Mouse (Mus musculus): Measurements from ENCODE around the gene Klf9. TPM values are rescaled to one million over a fixed set of nuclear protein-coding genes. Genes with fewer than 3 reads are reported as not detected.

Klf9 gene
- polyA plus RNA-seq (2015; fragmentation: Nextera tagmentation; extraction: Ambion mirVana): 3.2 and 4.6 TPM in 2 replicates

DNA sequence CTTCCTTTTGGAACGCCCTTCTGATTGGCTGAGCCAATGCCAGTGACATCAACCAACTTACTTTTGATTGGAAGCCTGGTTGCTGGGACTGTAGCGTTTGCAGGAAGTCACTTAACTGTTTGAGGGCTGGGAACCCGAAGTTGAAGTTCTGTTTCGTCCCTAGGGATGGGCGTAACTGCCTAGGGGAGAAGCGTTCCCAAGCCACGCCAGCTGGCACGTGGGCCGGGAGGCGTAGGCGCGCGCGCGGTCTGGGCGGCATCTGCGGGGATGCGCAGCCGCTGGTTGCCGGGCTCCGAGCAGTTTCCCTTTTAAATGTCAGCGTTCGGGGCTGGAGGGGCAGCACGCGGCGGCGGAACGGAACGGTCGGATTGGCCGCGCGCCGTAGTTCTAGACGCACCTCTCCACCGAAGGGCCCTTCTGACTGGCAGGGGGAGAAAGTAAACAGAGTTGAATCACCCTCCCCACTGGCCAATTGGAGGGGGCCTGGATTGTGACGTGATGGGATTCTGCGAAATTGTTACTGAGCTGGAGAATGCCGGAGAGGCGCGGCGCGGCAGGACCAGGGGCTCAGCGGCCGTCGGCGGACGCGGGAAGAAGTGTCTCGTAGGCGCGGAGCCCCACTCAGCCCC is at the start of gene Klf9:
Klf9 (plus strand) TSS at position 538 of the 629 bp plus-strand sequence.
- under 1% methylated on average over 52 of the region's 52 CpGs for WGBS
- H3K27ac ChIP-seq: peak within 1 kb of the TSS; percentile 84
- peaks cover 56% of the 10 kb centered on the region for H3K27me3 ChIP-seq
- no peaks in the 10 kb centered on the region for H3K9me3 ChIP-seq
- peak within 1 kb of the TSS; percentile 96 for H3K4me2 ChIP-seq
- H3K4me1 ChIP-seq: peaks cover 30% of the 10 kb centered on the region
- H3K4me3 ChIP-seq: peak within 1 kb of the TSS; percentile 62
- H3K9ac ChIP-seq: peak within 1 kb of the TSS; percentile 74
- ATAC-seq (ENCODE audit: insufficient number of reproducible peaks, insufficient read depth, low FRiP score, low TSS enrichment, low read depth): peak; percentile 96
- no peaks in the 10 kb centered on the region for H3K36me3 ChIP-seq

DNA sequence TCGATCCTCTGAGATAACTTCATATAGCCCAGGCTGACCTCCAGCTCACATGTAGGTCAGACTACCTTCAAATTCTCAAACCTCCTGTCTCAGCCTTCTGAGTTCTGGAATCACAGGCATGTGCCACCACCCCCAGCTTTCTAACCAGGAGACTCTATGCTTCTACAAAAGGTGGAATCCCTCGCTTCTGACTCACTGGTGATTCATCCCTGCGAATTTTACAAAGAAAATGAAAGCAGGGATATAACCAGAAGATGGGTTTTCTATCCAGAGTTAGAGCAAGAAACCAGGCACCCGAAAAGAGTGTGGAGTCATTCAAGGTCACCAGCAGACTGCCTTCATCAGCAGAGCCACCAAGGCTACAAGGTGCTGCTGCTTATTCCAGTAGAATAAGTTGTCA is 49.4 kb upstream of the Klf9 start:
- ATAC-seq (ENCODE audit: insufficient number of reproducible peaks, insufficient read depth, low FRiP score, low TSS enrichment, low read depth): no peak
- H3K4me1 ChIP-seq: no peaks in the 10 kb centered on the region
- H3K4me2 ChIP-seq: no peak overlapping the region
- no peaks in the 10 kb centered on the region for H3K9me3 ChIP-seq
- no peaks in the 10 kb centered on the region for H3K27me3 ChIP-seq
- no peak overlapping the region for H3K27ac ChIP-seq
- no peaks in the 10 kb centered on the region for H3K36me3 ChIP-seq
- H3K4me3 ChIP-seq: no peak overlapping the region
- 90% methylated on average over 4 of the region's 4 CpGs for WGBS
- no peak overlapping the region for H3K9ac ChIP-seq

DNA sequence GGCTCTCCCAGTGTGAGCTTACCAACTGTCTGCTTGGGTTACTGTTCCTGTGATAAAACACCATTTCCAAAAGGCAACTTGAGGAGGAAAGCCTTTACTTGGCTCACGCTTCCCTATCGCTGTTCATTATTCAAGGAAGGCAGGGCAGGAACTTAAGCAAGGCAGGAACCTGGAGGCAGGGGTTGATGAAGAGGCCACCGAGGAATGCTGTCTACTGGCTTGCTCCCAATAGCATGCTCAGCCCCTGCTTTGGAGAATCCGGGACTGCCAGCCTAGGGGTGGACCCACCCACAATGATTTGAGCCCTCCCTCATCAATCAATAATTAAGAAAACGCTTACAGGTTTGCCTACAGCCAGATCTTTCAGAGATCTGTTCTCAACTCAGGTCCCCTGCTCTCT is 47.5 kb upstream of the Klf9 start:
- Histone ChIP-seq H3K36me3 (no peaks in the 10 kb centered on the region), H3K4me3 (no peak overlapping the region), H3K4me2 (no peak overlapping the region), H3K9me3 (no peaks in the 10 kb centered on the region), H3K27me3 (no peaks in the 10 kb centered on the region), H3K9ac (no peak overlapping the region), H3K27ac (no peak overlapping the region), H3K4me1 (no peaks in the 10 kb centered on the region)
- no peak for ATAC-seq (ENCODE audit: insufficient number of reproducible peaks, insufficient read depth, low FRiP score, low TSS enrichment, low read depth)
- 88% methylated on average over 5 of the region's 5 CpGs for WGBS

DNA sequence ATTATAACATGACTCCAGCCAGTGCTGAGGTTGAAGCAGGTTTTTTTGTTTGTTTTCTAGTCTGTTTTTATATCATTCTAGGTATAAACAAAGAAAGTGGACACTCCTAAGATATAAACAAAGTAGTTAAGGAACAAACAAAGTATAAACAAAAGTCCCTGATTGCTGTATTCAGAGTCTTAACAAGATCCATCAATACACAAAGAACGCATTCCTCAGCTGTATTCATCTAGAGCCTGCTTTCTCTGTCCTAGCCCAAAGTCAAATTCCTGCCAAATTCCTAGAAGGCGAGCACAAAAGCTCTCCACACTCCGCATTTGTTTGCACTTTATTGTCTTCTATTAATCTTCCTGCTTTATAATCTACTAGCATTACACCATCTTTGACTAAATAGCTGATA is 46.1 kb upstream of the Klf9 start:
- Histone ChIP-seq H3K4me2 (no peak overlapping the region), H3K36me3 (no peaks in the 10 kb centered on the region), H3K9me3 (no peaks in the 10 kb centered on the region), H3K27ac (no peak overlapping the region), H3K4me3 (no peak overlapping the region), H3K27me3 (no peaks in the 10 kb centered on the region), H3K4me1 (no peaks in the 10 kb centered on the region), H3K9ac (no peak overlapping the region)
- no peak for ATAC-seq (ENCODE audit: insufficient number of reproducible peaks, insufficient read depth, low FRiP score, low TSS enrichment, low read depth)
- WGBS: 53% methylated on average over 3 of the region's 3 CpGs

DNA sequence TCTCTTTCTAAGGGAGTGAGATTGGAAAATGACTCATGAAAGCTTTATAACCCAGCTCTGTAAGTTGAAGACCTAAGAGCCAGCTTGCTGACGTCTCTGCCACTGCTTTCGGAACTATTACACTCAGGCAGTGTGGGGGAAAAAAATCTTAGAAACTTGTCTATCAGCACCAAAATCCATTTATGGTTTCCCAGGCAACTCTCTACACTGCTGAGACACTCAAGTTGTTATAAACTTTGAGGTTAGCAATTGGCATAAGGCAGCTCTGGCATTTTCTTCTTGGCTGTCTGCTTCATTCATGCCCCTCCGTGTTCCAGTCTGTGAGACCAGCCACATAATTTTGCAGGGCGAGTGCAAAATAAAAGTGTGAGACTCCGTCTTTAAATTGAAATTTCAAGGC is 34.2 kb upstream of the Klf9 start:
- 82% methylated on average over 5 of the region's 5 CpGs for WGBS
- Histone ChIP-seq H3K4me1 (no peaks in the 10 kb centered on the region), H3K27me3 (no peaks in the 10 kb centered on the region), H3K9ac (no peak overlapping the region), H3K4me3 (no peak overlapping the region), H3K9me3 (no peaks in the 10 kb centered on the region), H3K27ac (no peak overlapping the region), H3K36me3 (no peaks in the 10 kb centered on the region), H3K4me2 (no peak overlapping the region)
- no peak for ATAC-seq (ENCODE audit: insufficient number of reproducible peaks, insufficient read depth, low FRiP score, low TSS enrichment, low read depth)

DNA sequence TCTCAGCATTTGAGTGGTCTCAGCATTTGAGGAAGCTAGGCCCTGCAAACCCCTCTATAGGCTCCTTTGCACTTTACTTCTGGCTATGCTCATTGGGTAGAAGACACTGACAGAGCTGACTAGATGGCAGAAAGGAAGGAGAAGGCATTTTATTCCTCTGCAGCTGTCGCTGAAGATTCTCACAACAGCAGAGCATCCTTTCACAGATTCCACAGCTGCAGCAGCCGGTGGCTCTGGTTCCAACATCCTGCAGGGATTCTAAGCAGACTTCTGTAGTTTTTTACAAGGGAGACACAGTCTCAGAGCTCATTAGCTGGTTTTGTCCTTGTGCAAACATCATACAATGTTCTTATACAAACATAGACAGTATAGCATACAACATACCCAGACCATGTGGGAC is 33.7 kb upstream of the Klf9 start:
- Histone ChIP-seq H3K4me1 (no peaks in the 10 kb centered on the region), H3K9ac (no peak overlapping the region), H3K27me3 (no peaks in the 10 kb centered on the region), H3K4me3 (no peak overlapping the region), H3K36me3 (no peaks in the 10 kb centered on the region), H3K4me2 (no peak overlapping the region), H3K27ac (no peak overlapping the region), H3K9me3 (no peaks in the 10 kb centered on the region)
- no peak for ATAC-seq (ENCODE audit: insufficient number of reproducible peaks, insufficient read depth, low FRiP score, low TSS enrichment, low read depth)
- WGBS: 68% methylated on average over 2 of the region's 2 CpGs

DNA sequence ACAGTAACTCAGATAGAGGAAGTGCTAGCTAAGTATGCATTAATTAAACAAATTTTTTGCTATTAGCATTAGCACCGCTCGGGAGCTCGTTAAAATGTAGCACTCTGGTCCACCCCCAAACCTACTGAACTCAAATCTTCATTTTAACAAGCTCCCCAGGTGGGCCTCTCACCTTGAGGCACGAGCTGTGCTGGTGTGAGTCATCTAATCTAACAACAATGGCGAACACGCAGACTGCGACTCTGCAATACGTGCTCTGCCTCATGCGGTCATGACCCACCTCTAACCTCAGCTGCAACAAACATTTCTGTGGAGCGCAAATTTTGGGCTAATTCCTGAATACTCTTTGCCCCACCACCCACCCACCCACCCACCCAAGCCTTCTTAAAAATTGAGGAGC is 19.2 kb upstream of the Klf9 start:
- Histone ChIP-seq H3K9ac (no peak overlapping the region), H3K4me1 (no peaks in the 10 kb centered on the region), H3K4me2 (no peak overlapping the region), H3K27me3 (no peaks in the 10 kb centered on the region; the same call in 1 of the 2 replicates), H3K36me3 (no peaks in the 10 kb centered on the region), H3K9me3 (no peaks in the 10 kb centered on the region), H3K27ac (no peak overlapping the region), H3K4me3 (no peak overlapping the region)
- 32% methylated on average over 10 of the region's 10 CpGs for WGBS
- ATAC-seq (ENCODE audit: insufficient number of reproducible peaks, insufficient read depth, low FRiP score, low TSS enrichment, low read depth): no peak

DNA sequence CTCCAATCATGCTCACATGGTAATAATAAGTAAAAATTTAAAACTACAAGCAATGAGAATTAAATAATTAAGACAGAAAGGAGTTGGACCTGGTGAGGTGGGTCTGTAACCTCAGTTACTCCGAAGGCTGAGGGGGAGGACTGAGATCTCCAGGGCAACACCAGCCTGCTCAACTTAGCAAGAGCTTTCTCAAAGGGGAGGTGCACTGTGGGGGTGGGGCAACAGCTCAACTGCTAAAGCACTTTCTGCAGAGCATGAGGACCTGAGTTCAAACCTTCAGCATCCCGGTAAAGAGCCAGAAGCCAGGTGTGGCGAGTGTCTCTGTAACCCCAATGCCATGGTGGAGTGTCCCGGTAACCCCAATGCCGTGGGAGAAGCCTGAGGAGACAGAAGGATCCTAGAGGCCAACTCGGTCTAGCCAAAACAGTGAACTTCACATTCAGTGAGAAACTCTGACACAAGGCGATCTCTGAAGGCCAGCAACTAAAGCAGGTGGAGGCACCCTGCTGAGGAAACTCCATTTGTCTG is 16.9 kb upstream of the Klf9 start:
- no peaks in the 10 kb centered on the region; the same call in 1 of the 2 replicates for H3K27me3 ChIP-seq
- no peak for ATAC-seq (ENCODE audit: insufficient number of reproducible peaks, insufficient read depth, low FRiP score, low TSS enrichment, low read depth)
- 77% methylated on average over 7 of the region's 7 CpGs for WGBS
- no peaks in the 10 kb centered on the region for H3K4me1 ChIP-seq
- H3K4me3 ChIP-seq: no peak overlapping the region
- no peak overlapping the region for H3K9ac ChIP-seq
- no peak overlapping the region for H3K27ac ChIP-seq
- no peaks in the 10 kb centered on the region for H3K36me3 ChIP-seq
- no peak overlapping the region for H3K4me2 ChIP-seq
- H3K9me3 ChIP-seq: no peaks in the 10 kb centered on the region

DNA sequence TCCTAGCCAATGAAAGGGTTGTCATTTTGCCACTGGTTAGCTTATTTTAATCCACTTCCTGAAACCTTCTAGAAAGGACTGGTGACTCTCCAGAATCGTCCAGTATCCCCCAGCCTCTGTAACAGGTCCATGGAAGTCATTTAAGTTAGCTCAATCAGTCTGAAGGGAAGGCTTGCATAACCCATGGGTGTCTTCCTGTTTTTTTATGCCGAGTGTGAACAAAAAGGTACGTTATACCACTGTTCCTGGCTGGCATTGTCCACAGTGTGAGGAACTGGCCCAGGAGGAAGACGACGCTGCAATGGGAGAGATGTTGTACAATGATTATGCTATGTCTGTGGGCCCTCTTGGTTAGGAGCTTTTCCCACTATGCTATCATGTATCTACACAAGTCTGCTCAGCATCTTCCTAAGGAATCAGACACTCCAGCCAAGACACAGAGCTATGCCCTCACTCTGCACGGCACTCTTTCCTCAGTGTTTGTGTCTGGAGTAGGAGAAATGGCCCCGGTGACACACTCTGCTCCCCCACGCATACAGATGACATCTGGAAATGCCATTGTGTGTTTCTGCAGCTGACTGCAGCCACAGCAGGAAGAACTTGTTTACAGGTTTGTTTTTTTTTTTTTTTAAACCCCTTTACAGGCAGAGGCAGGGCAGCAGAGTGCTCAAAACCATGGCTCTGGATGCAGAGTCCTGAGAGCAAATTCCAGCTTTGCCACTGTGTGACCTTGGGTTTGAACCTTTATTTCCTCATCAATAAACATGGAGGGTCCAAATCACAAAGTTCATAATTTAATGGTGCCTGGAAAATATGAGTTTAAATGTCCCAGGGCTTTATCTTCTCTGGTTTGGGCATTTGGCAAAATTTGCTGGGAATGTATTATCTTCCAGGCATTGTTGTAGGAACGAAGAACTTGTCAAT is 15.5 kb upstream of the Klf9 start:
- H3K4me2 ChIP-seq: no peak overlapping the region
- no peak overlapping the region for H3K4me3 ChIP-seq
- no peak overlapping the region for H3K27ac ChIP-seq
- ATAC-seq (ENCODE audit: insufficient number of reproducible peaks, insufficient read depth, low FRiP score, low TSS enrichment, low read depth): no peak
- WGBS: 74% methylated on average over 9 of the region's 9 CpGs
- no peaks in the 10 kb centered on the region for H3K9me3 ChIP-seq
- H3K36me3 ChIP-seq: no peaks in the 10 kb centered on the region
- H3K27me3 ChIP-seq: no peaks in the 10 kb centered on the region; the same call in 1 of the 2 replicates
- no peaks in the 10 kb centered on the region for H3K4me1 ChIP-seq
- H3K9ac ChIP-seq: no peak overlapping the region

DNA sequence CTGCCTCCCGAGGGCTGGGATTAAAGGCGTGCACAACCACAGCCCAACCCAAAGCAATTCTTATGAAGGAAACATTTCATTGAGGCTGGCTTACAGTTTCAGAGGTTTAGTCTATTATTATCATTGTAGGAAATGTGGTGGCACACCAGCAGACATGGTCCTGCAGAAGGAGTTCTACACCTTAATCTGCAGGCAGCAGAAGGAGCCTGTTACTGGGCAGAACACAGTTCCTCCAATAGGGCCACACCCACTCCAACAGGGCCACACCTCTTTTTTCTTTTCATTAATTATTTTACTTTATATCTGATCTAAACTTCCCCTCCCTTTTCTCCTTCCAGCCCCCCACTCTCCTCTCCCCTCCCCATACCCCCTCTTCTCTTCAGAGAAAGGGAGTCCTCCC is 11.1 kb upstream of the Klf9 start:
- H3K4me1 ChIP-seq: peaks cover 12% of the 10 kb centered on the region
- H3K9me3 ChIP-seq: no peaks in the 10 kb centered on the region
- ATAC-seq (ENCODE audit: insufficient number of reproducible peaks, insufficient read depth, low FRiP score, low TSS enrichment, low read depth): no peak
- peaks cover 28% of the 10 kb centered on the region for H3K27me3 ChIP-seq
- 89% methylated on average over 2 of the region's 2 CpGs for WGBS
- no peak overlapping the region for H3K27ac ChIP-seq
- no peak overlapping the region for H3K9ac ChIP-seq
- no peak overlapping the region for H3K4me2 ChIP-seq
- no peak overlapping the region for H3K4me3 ChIP-seq
- no peaks in the 10 kb centered on the region for H3K36me3 ChIP-seq

DNA sequence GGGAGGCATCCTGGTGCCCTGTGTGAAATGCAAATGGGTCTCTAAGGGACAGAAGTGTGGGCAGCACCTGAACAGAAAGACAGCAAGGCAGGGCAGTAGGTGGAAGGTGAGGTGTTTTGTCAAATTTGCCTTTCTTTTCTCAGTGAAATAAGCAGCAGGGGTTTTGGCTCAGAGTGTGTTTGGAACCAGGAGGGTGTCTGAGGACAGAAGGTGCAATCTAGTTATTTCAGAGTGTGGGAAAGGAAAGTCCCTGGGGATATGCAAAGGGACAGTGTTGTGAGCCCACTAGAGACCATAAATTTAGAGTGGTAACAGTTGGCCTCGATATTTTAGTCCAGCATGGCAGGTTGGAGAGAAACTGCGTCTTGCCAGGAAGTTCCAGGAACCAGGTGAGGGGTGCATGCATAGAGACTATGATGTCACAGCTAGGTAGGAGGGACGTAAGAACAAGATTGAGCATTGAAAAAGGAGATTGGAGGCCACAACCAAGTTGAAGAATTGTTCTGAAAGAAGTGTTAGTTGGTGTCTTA is 8.9 kb upstream of the Klf9 start:
- Histone ChIP-seq H3K9me3 (no peaks in the 10 kb centered on the region), H3K27me3 (peaks cover 50% of the 10 kb centered on the region), H3K4me2 (no peak overlapping the region), H3K4me3 (no peak overlapping the region), H3K9ac (no peak overlapping the region), H3K4me1 (peaks cover 31% of the 10 kb centered on the region), H3K27ac (no peak overlapping the region), H3K36me3 (no peaks in the 10 kb centered on the region)
- no peak for ATAC-seq (ENCODE audit: insufficient number of reproducible peaks, insufficient read depth, low FRiP score, low TSS enrichment, low read depth)
- WGBS: 63% methylated on average over 3 of the region's 3 CpGs
